Mouse (Mus musculus): ENCODE measurements around the gene Slc18a2.

Gene Slc18a2

GRCm38 (mm10) chr19:59276354-59276753 is 15.7 kb downstream of the Slc18a2 start:
- DNase-seq (ENCODE audit: low spot score in 2 of 2), result no peak

- DNase-seq (ENCODE audit: low spot score in 2 of 2), result no peak
Observed at GRCm38 (mm10) chr19:59280841-59281240, 20.1 kb downstream of the Slc18a2 start.

- DNase-seq (ENCODE audit: low spot score in 2 of 2), result no peak
Observed at GRCm38 (mm10) chr19:59282001-59282400, 21.3 kb downstream of the Slc18a2 start.

GRCm38 (mm10) chr19:59289042-59289441 is 28.3 kb downstream of the Slc18a2 start:
- DNase-seq (ENCODE audit: low spot score in 2 of 2), result no peak

- DNase-seq (ENCODE audit: low spot score in 2 of 2), result no peak
Observed at GRCm38 (mm10) chr19:59289811-59290210, 29.1 kb downstream of the Slc18a2 start.

GRCm38 (mm10) chr19:59292183-59292839 is 31.6 kb downstream of the Slc18a2 start:
- no peak for DNase-seq (ENCODE audit: low spot score in 2 of 2)

- DNase-seq (ENCODE audit: low spot score in 2 of 2), result no peak
Observed at GRCm38 (mm10) chr19:59315308-59315707, 54.6 kb downstream of the Slc18a2 start.

- DNase-seq (ENCODE audit: low spot score in 2 of 2), result no peak
Observed at GRCm38 (mm10) chr19:59316571-59316970, 55.9 kb downstream of the Slc18a2 start.

GRCm38 (mm10) chr19:59321990-59322389 is 61.3 kb downstream of the Slc18a2 start, which contains the start of gene Rps12-ps3:
Rps12-ps3 (plus strand) TSS chr19:59322290.
- DNase-seq (ENCODE audit: low spot score in 2 of 2), result no peak

GRCm38 (mm10) chr19:59330816-59331225 is 70.1 kb downstream of the Slc18a2 start:
- DNase-seq (ENCODE audit: low spot score in 2 of 2), result no peak

- no peak for DNase-seq (ENCODE audit: low spot score in 2 of 2)
Observed at GRCm38 (mm10) chr19:59336655-59337054, 76.0 kb downstream of the Slc18a2 start.

- no peak for DNase-seq (ENCODE audit: low spot score in 2 of 2)
Observed at GRCm38 (mm10) chr19:59337872-59338681, 77.4 kb downstream of the Slc18a2 start.

GRCm38 (mm10) chr19:59339908-59340307 is 79.2 kb downstream of the Slc18a2 start:
- DNase-seq (ENCODE audit: low spot score in 2 of 2), result no peak

- DNase-seq (ENCODE audit: low spot score in 2 of 2), result no peak
Observed at GRCm38 (mm10) chr19:59342964-59343363, 82.3 kb downstream of the Slc18a2 start.

GRCm38 (mm10) chr19:59344304-59344711 is 83.6 kb downstream of the Slc18a2 start:
- DNase-seq (ENCODE audit: low spot score in 2 of 2), result peak; percentile 26 to 32

- DNase-seq (ENCODE audit: low spot score in 2 of 2), result peak; percentile 64 to 70
Observed at GRCm38 (mm10) chr19:59345081-59345657, 84.5 kb downstream of the Slc18a2 start.

All from spleen, postnatal 36 days (tissue).